Mouse (Mus musculus) frontal cortex, postnatal 14 days (tissue): ENCODE results near the gene Cort.

Experiments used
- DNase-seq, 2 experiments: peaks; one replicate each; pipeline ENCODE4 v3.0.0; 2022; ENCODE audit warnings: low spot score in 2 of 2

Cort gene

DNA sequence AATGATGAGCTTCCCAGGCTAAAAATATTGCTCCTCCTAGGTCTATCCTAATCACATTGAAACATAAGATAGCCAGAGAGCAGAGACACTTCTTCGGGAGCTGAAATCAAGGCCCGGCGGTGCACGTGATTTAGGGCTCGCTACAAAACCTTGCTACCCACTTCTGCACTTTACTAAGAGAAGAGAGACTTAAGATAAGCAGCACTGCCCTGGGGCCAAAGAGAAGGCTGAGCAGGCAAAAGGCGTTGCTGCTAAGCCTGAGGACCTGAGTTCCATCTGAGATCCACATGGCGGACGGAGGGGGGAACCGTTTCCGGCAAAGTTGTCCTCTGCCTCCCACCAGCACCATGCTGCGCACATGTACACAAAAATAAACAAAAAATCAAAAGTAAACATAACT lies 28.0 kb downstream of the Cort start:
- DNase-seq = no peak

DNA sequence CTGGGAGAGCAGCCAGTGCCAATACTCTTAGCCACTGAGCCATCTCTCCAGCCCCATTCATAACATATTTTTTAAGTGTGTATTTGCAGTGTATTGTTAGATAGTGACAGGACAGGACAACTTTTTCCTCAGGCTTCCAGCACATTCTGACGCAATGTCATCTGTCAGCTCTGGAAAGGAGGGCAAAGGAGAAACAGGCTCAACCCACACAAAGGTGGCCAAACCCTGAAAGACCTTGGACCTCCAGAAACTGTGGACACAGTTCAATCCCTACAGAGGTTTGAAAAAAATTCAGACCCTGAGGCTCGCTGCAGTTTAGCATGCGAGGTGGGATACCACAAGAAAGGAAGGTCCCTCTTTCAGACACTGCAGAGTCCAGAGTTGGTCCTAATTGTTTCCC lies 28.6 kb downstream of the Cort start:
- no peak for DNase-seq

DNA sequence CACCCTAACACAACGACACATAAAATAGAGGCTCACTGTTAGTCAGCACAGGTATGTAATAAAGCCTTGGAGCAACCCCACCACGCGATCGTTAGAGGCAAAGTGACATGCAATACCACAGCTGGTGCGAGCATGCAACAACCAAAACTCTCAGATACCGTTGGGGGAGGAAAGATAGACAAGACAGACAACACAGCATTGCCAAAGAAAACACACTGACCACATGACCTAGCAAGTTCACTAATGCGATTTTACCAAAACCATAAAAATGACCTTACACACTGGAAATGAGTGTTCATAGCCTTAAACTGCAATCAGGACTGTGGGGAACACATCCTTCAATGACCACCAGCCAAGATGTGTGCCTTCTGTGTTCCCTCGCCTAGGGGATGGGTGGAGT lies 35.2 kb downstream of the Cort start:
- no peak for DNase-seq

DNA sequence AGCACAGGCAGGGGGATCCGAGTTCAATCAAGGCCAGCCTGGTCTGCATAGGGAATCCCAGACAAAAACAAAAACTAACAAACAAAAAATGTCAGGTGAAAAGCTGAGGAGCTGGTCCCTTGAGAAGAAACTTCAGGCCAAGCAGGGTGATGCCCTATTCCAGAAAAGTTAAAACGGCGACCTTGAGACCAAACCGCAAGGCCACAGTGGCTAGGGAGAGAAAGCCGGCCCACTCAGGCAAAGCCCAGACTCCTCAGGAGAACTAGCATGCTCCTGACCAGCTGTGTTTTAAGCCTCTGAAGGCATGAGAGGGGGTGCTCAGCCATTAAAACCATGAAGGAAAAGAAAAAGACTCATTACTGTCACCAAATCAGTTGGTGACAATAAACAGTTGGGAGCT lies 41.2 kb downstream of the Cort start:
- DNase-seq = no peak

DNA sequence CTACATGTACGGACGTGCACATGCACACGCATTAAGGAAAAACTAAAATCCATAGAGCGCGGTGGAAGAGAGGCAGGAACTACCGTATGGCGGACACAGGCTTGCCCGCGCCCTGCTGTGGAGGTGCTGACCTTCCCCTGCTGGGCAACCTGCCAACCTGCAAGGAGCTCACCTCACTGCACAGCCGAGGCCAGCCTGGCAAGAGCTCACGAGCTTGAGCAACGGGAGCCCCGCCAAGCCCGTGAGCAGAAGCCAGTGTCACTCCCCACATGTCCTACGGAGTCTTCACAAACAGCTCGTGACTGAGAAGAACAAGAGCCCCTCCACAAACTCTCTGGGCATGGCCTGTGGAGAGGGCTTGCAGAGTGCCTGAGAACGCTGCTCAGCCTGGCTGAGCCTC lies 45.0 kb downstream of the Cort start:
- no peak for DNase-seq

DNA sequence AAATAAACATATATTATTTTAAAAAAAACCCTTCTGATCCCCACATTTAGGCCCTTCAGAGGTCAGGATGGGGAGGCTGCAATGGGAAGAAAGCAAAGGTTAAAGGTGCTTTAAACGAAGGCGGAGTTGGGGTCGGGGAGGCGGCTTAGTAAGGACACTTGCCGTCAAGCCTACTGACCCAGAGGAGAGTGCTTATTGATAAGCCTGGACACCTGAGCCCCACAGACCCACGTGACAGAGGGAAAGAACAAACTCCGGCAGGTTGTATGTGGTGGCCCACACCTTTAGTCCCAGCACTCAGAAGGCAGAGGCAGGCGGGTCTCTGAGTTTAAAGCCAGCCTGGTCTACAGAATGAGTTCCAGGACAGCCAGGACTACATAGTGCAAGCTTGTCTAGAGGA lies 46.5 kb downstream of the Cort start:
- DNase-seq = no peak

DNA sequence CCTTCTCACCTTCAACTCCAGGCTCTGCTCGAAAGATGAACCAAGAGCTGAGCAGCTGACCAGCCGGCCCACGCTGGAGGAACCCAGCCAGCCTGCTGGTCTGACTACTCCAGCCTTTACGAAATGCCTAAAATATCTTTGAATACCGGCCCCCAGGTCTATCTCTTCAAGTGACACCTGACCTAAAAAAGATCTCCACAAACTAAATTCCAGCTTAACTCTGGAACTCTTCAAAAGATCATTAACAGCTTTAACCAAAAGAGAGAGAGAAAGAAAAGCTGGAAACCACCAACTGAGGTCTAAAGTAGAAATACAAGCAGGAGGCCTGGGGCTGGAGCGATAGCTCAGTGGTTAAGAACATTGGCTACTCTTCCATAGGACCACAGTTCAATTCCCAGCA lies 46.9 kb downstream of the Cort start:
- DNase-seq = no peak

DNA sequence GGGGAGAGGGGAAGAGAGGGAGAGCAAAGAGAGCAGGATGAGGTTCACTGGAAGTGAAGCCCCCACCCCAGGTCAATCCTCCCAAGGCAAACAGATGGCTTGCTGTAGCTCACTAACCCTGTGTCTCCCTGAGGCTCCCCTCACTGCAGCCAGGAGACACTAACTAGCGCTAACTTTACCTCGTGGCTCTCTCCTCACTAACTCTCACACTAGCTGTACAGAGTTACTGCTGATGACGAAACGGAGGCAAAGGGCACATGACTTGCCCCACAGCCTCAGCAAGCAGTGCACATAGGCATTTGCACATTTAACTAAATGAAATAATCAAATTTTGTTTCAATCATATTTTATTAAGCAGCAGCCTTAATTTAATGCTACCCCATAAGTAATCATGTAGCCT lies 48.3 kb downstream of the Cort start:
- no peak for DNase-seq

DNA sequence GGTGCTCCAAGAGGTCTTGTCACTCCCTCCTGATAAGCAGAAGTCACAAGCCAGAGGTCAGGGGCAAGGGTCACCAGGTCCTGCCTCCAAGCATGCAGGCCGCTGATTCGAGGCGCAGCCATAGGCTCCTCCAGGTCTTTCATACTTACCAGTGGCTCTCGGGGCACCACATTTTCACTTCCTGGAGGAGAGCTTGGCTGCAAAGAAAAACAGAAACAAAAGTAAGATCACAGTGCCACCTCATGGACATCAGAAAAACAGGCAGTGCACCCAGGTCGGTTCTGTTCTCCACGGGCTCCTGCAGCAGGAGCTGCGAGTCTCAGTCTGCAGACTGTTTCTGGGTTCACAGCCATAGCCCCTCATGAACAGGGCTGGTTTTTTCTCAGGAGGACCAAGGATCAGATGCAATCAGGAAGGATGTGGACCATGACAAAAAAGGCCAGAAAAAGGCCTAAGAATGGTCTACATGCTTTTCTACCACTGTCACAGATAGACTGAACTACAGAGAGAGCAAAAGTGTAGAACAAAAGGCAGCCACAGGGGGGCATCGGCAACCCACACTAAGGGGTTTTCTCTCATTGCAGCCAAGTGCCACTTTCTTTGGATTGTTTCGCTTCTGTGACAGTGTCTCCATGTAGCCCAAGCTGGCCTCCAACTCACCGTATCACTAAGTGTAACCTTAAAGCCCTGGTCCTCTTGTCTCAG lies 50.5 kb downstream of the Cort start:
- peak; percentile 57 to 66 for DNase-seq

DNA sequence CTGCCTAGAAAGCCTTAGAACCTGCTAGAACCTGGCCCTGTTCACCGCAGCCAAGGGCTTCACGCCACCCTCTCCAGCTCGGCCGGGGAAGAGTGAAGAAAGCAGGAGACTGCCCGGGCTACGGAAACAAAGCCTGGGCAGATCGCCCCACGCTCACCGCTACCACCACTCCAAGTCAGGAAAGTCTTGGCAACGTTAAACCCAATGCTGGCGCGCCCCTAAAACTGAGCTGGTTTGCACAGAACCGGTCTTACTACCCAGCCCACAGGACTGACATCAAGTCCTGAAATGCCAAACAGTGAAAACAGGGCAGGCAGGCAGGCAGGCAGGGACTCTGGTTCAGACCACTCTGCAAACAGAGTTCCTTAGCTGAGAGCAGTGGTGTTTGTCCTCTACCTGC lies 51.5 kb downstream of the Cort start:
- DNase-seq = no peak
